10 mouse cellular contexts compared by ENCODE assay signal in genomic region chr10:63455110-63455878, GRCm38 (mm10). TPM values are rescaled to one million over a fixed set of nuclear protein-coding genes. Genes with fewer than 3 reads are reported as not detected.
DNase-seq lines count a peak whose midpoint lies in the region; ATAC-seq and TF ChIP-seq lines count a peak whose summit lies in the region.
"Had no signal": no experiment of that assay in that cellular context is flagged by ENCODE, and none has a peak within 500 bp of the region (broad histone marks: within the 10 kb centered on the region; RNA-seq: fewer than 3 reads in every experiment).

No protein-coding gene starts in this region.

- H3K27me3 ChIP-seq in heart, postnatal 0 days (ENCODE audit: control insufficient read depth, insufficient read depth, low read length), result no peaks in the 10 kb centered on the region
- no peaks in the 10 kb centered on the region for H3K27me3 ChIP-seq in hindbrain, embryonic 15.5 days
- no peaks in the 10 kb centered on the region for H3K27me3 ChIP-seq in midbrain, embryonic 13.5 days

- no peaks in the 10 kb centered on the region for H3K36me3 ChIP-seq in heart, postnatal 0 days (replicated peaks; ENCODE audit: control insufficient read depth, insufficient read depth, low read length)
- H3K36me3 ChIP-seq in hindbrain, embryonic 15.5 days, result no peaks in the 10 kb centered on the region
- no peaks in the 10 kb centered on the region for H3K36me3 ChIP-seq in midbrain, embryonic 13.5 days

- no peak overlapping the region for H3K9ac ChIP-seq in heart, postnatal 0 days (replicated peaks; ENCODE audit: low read depth, low read length)
- no peak overlapping the region for H3K9ac ChIP-seq in hindbrain, embryonic 15.5 days
- no peak overlapping the region for H3K9ac ChIP-seq in midbrain, embryonic 13.5 days (replicated peaks)

- peak overlapping the region; percentile 98 for H3K27ac ChIP-seq in heart, postnatal 0 days (ENCODE audit: low read depth)
- H3K27ac ChIP-seq in hindbrain, embryonic 15.5 days (replicated peaks), result peak overlapping the region; percentile 51; the same call in 1 of the 2 replicates
- peak overlapping the region; percentile 35; the same call in 1 of the 2 replicates for H3K27ac ChIP-seq in midbrain, embryonic 13.5 days

- no peak for DNase-seq in heart, postnatal 0 days (ENCODE audit: low spot score)
- no peak for DNase-seq in heart, postnatal 14 days
- DNase-seq in brain, embryonic 14.5 days (ENCODE audit: low read depth), result peak; percentile 89
- no peak for DNase-seq in spleen, postnatal 36 days (ENCODE audit: low spot score in 2 of 2)
- DNase-seq in right cerebral cortex, postnatal 14 days, result no peak
- no peak for DNase-seq in layer of hippocampus, postnatal 25 days (ENCODE audit: extremely low spot score in 1 of 2, low spot score in 1 of 2)

- 37% methylated on average over 8 of the region's 8 CpGs for WGBS in heart, postnatal 0 days
- 30% methylated on average over 8 of the region's 8 CpGs for WGBS in hindbrain, embryonic 15.5 days
- 35% methylated on average over 8 of the region's 8 CpGs for WGBS in midbrain, embryonic 13.5 days

- H3K4me3 ChIP-seq in heart, postnatal 0 days (ENCODE audit: low read depth, low read length), result no peak overlapping the region
- no peak overlapping the region for H3K4me3 ChIP-seq in hindbrain, embryonic 15.5 days
- no peak overlapping the region for H3K4me3 ChIP-seq in midbrain, embryonic 13.5 days (replicated peaks)

- H3K4me1 ChIP-seq in heart, postnatal 0 days (ENCODE audit: control insufficient read depth, insufficient read depth), result peaks cover 8% of the 10 kb centered on the region; the same call in 1 of the 2 replicates
- H3K4me1 ChIP-seq in hindbrain, embryonic 15.5 days (replicated peaks), result no peaks in the 10 kb centered on the region
- peaks cover 5% of the 10 kb centered on the region; the same call in 1 of the 2 replicates for H3K4me1 ChIP-seq in midbrain, embryonic 13.5 days (replicated peaks)

- intact Hi-C loops in heart, postnatal 14 days (cut with DNase I), result loop anchor here (5.0 kb wide), 1 partner anchor 33 kb away; the partner anchor contains the start of gene Gm7075

- no peak; the same call in 1 of the 2 replicates for TF ChIP-seq CTCF in heart, postnatal 0 days (IDR thresholded peaks at IDR 0.05; ENCODE audit: low read depth)
- TF ChIP-seq CTCF in brain, embryonic 14.5 days (IDR thresholded peaks at IDR 0.05; ENCODE audit: borderline replicate concordance, extremely low read depth, insufficient read depth, insufficient read length), result peak; percentile 13; the same call in 1 of the 2 replicates

- no peaks in the 10 kb centered on the region for H3K9me3 ChIP-seq in heart, postnatal 0 days (replicated peaks; ENCODE audit: control insufficient read depth, low read length)
- no peaks in the 10 kb centered on the region for H3K9me3 ChIP-seq in hindbrain, embryonic 15.5 days
- H3K9me3 ChIP-seq in midbrain, embryonic 13.5 days, result no peaks in the 10 kb centered on the region

- no peak for TF ChIP-seq POLR2A in brain, embryonic 14.5 days (IDR thresholded peaks at IDR 0.05; ENCODE audit: borderline replicate concordance, extremely low read depth, insufficient read depth, insufficient read length, poor library complexity, severe bottlenecking)

- ATAC-seq in heart, postnatal 0 days (ENCODE audit: insufficient read depth, low read depth), result no peak; the same call in 1 of the 2 replicates
- ATAC-seq in hindbrain, embryonic 15.5 days (ENCODE audit: low FRiP score, low read depth), result peak; percentile 54; the same call in 1 of the 2 replicates
- ATAC-seq in midbrain, embryonic 13.5 days, result peak; percentile 65

- TF ChIP-seq EP300 in heart, postnatal 0 days (IDR thresholded peaks at IDR 0.05; ENCODE audit: low read depth), result no peak

- no peak overlapping the region for H3K4me2 ChIP-seq in heart, postnatal 0 days (ENCODE audit: low read depth, low read length)
- no peak overlapping the region for H3K4me2 ChIP-seq in hindbrain, embryonic 15.5 days
- H3K4me2 ChIP-seq in midbrain, embryonic 13.5 days (replicated peaks), result no peak overlapping the region

RNA-seq across cellular contexts. Expression of gene Ctnna3, which starts 25.4 kb away (rescaled TPM):
- 58.4 and 62.6 TPM in 2 replicates for total RNA-seq in heart, postnatal 0 days (2014; rRNA removed; ENCODE audit: low replicate concordance)
- 18.2 and 18.6 TPM in 2 replicates for polyA plus RNA-seq in heart, postnatal 0 days (2015; fragmentation: Nextera tagmentation; extraction: Ambion mirVana)
- 10 to 100 TPM; 65.4 to 65.5 TPM for total RNA-seq in heart, postnatal 14 days (2021)
- 0.10 and 0.25 TPM in 2 replicates for polyA plus RNA-seq in brain, embryonic 14.5 days (2012; rRNA removed)
- 1.7 and 1.8 TPM in 2 replicates for polyA plus RNA-seq in hindbrain, embryonic 15.5 days (2015; fragmentation: Nextera tagmentation; extraction: Ambion mirVana)
- 0.23 and 0.39 TPM in 2 replicates for polyA plus RNA-seq in midbrain, embryonic 13.5 days (2015; fragmentation: Nextera tagmentation; extraction: Ambion mirVana)
- total RNA-seq in layer of hippocampus, postnatal 25 days (2021), result 1 to 10 TPM; 1.5 to 1.7 TPM
- polyA plus RNA-seq: liver, adult 2 months had no signal

RNA-seq across cellular contexts. Expression of gene Gm7075, which starts 33.7 kb away (rescaled TPM):
- not detected in 2 replicates for total RNA-seq in heart, postnatal 0 days (2014; rRNA removed; ENCODE audit: low replicate concordance)
- polyA plus RNA-seq in heart, postnatal 0 days (2015; fragmentation: Nextera tagmentation; extraction: Ambion mirVana), result not detected in 2 replicates
- not detected for total RNA-seq in heart, postnatal 14 days (2021)
- polyA plus RNA-seq in brain, embryonic 14.5 days (2012; rRNA removed), result not detected in 2 replicates
- polyA plus RNA-seq in hindbrain, embryonic 15.5 days (2015; fragmentation: Nextera tagmentation; extraction: Ambion mirVana), result not detected in 2 replicates
- 0.57 TPM in 1 of 2 replicates, not detected in the other for polyA plus RNA-seq in midbrain, embryonic 13.5 days (2015; fragmentation: Nextera tagmentation; extraction: Ambion mirVana)
- total RNA-seq in layer of hippocampus, postnatal 25 days (2021), result not detected
- total RNA-seq: liver, adult 2 months had no signal
- polyA plus RNA-seq: liver, adult 2 months; small intestine, adult 2 months had no signal

Comparison
In these comparisons a context has a peak if more than half of its experiments do, and no peak if none do; other contexts are left out.
1. H3K27ac ChIP-seq: peak in every context shown above with its lines; median percentile 98 in heart, postnatal 0 days; 51 in hindbrain, embryonic 15.5 days; 35 in midbrain, embryonic 13.5 days.